Mouse (Mus musculus): ENCODE measurements at regions not wholly inside any gene's neighbourhood (a gene's known extent, or its start where the extent isn't known, plus 50 kb on each side); places are given as distances from the start of the nearest gene placed in this dataset.

DNA sequence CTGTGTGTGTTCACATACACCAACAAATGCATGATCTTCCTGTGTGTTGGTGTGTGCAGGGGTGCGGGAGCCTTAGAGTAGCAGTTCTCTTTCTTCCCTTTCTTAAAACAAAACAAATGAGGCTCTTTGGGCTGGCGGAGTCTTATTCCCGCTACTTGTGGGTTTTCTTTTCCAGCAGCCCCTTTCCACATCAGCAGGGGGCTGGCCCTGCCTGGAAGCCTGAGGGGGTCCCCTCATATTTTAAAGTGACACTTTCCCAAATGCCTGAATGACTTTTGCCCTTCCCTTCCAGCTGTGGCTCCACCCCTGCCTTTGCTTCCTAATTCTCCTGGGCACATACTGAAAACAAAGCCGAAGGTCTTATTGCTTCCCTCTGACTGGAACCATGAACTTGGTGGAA lies 498.3 kb upstream of the Mki67 start:
- Histone ChIP-seq H3K36me3 (no peaks in the 10 kb centered on the region), H3K4me1 (peaks cover 11% of the 10 kb centered on the region), H3K27me3 (ENCODE audit: insufficient read depth, poor library complexity, severe bottlenecking) (peaks cover 52% of the 10 kb centered on the region), H3K4me3 (no peak overlapping the region), H3K9me3 (no peaks in the 10 kb centered on the region), H3K27ac (no peak overlapping the region)
- 73% methylated on average over 4 of the region's 4 CpGs for WGBS
- no peak for DNase-seq (ENCODE audit: low spot score)

- DNase-seq (ENCODE audit: low spot score), result no peak
- Histone ChIP-seq H3K36me3 (no peaks in the 10 kb centered on the region), H3K4me3 (no peak overlapping the region), H3K27me3 (ENCODE audit: insufficient read depth, poor library complexity, severe bottlenecking) (peaks cover 44% of the 10 kb centered on the region), H3K4me1 (peaks cover 4% of the 10 kb centered on the region; the same call in 1 of the 2 replicates), H3K27ac (no peak overlapping the region), H3K9me3 (no peaks in the 10 kb centered on the region)
These were observed 500.6 kb upstream of the Mki67 start for GRCm38 (mm10) chr7:136216734-136217133.

GRCm38 (mm10) chr7:136219564-136220244 lies 503.5 kb upstream of the Mki67 start:
- Histone ChIP-seq H3K27ac (no peak overlapping the region), H3K9me3 (no peaks in the 10 kb centered on the region), H3K4me1 (0 out of 2 replicates have a peak, but pooled peaks cover 4% of the 10 kb centered on the region), H3K36me3 (no peaks in the 10 kb centered on the region), H3K27me3 (ENCODE audit: insufficient read depth, poor library complexity, severe bottlenecking) (peaks cover 41% of the 10 kb centered on the region), H3K4me3 (no peak overlapping the region)
- 59% methylated on average over 14 of the region's 14 CpGs for WGBS
- DNase-seq (ENCODE audit: low spot score), result no peak

- WGBS, result 58% methylated on average over 5 of the region's 5 CpGs
- no peaks in the 10 kb centered on the region for H3K36me3 ChIP-seq
- no peaks in the 10 kb centered on the region for H3K4me1 ChIP-seq
- DNase-seq (ENCODE audit: low spot score), result no peak
- H3K27ac ChIP-seq, result no peak overlapping the region
- no peak overlapping the region for H3K4me3 ChIP-seq
- H3K27me3 ChIP-seq (ENCODE audit: insufficient read depth, poor library complexity, severe bottlenecking), result peaks cover 33% of the 10 kb centered on the region
- H3K9me3 ChIP-seq, result no peaks in the 10 kb centered on the region
These were observed 504.3 kb upstream of the Mki67 start for GRCm38 (mm10) chr7:136220245-136221167.

DNA sequence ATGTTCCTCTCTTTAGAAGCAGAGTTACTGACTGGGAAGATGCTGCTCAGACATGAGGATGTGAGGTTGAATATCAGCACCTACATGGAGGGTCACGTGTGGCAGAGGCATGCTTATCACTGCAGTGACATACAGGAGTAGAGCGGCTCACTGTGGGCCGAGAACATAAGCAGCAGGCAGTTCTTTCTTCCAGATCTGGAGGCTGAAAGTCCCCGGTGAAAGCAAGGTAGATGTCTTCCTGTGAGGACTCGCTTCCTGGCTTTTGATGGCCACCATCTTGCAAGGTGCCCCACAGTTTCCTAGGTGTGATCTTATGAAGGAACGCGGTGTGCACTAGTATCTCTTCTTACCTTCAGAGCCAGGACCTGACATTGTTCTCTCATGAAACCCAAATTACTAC lies 505.5 kb upstream of the Mki67 start:
- Histone ChIP-seq H3K9me3 (no peaks in the 10 kb centered on the region), H3K27ac (no peak overlapping the region), H3K4me3 (no peak overlapping the region), H3K36me3 (no peaks in the 10 kb centered on the region), H3K27me3 (ENCODE audit: insufficient read depth, poor library complexity, severe bottlenecking) (peaks cover 30% of the 10 kb centered on the region), H3K4me1 (no peaks in the 10 kb centered on the region)
- WGBS, result 85% methylated on average over 7 of the region's 7 CpGs
- peak; percentile 61 for DNase-seq (ENCODE audit: low spot score)

DNA sequence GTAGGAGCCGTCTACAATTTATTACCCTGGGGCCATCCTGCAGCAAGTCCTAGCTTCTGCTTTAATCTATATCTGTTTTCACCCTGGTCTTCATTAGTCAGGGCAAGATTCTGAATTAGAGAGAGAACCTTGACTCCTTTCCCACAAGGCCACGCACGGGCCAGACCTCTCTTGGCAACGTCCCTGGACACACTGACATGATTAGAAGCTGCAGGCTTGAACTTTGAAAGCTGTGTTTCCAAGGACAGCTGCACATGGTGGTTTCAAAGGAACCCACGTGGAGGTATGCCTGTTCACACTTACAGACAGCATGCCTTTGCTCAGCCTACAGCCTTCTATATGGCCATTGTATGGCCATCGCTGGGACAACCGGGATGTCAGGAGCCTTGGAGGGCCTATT lies 509.9 kb upstream of the Mki67 start:
- WGBS, result 83% methylated on average over 7 of the region's 7 CpGs
- Histone ChIP-seq H3K4me1 (no peaks in the 10 kb centered on the region), H3K27ac (no peak overlapping the region), H3K4me3 (no peak overlapping the region), H3K9me3 (no peaks in the 10 kb centered on the region), H3K36me3 (no peaks in the 10 kb centered on the region), H3K27me3 (ENCODE audit: insufficient read depth, poor library complexity, severe bottlenecking) (no peaks in the 10 kb centered on the region)
- no peak for DNase-seq (ENCODE audit: low spot score)

DNA sequence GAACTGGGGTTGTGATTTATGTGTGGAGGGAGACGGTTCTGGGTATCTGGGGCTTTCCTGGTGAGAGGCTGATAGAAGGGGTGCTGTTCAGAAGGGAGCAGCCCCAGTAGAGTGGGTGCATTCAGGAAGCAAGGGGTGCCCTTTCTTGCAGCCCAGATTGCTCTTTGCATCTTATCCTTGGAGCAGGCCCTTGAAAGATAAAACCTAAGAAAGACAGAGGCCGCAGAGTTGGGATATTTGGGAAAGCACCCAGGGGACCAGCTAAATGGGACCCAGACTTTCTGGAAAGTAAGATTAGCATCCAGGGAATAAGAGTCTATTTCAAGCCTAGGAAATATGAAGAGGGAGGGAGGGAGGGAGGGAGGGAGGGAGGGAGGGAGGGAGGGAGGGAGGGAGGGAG lies 512.2 kb upstream of the Mki67 start:
- Histone ChIP-seq H3K27me3 (ENCODE audit: insufficient read depth, poor library complexity, severe bottlenecking) (no peaks in the 10 kb centered on the region), H3K36me3 (no peaks in the 10 kb centered on the region), H3K4me1 (no peaks in the 10 kb centered on the region), H3K4me3 (no peak overlapping the region), H3K27ac (no peak overlapping the region), H3K9me3 (no peaks in the 10 kb centered on the region)
- no peak for DNase-seq (ENCODE audit: low spot score)
- WGBS, result 79% methylated on average over 2 of the region's 2 CpGs

DNA sequence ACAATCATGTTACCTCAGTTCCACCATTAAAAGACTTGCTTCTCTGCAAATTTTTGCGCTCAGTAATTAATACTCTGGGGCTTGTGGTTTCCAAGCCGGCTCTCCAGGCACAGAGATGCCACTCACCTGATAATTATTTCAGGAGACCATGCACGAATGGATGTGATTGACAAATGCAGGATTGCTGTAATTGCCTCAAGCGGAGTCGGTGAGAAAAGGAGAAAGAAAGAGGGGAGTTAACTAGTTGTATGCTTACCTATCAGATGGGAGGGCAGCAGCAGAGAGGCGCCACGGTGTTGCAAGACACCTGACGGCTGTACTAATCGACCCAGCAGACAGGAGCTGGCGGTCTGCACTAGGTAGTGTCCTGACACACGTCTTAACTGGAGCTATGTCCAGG lies 513.4 kb upstream of the Mki67 start:
- Histone ChIP-seq H3K9me3 (no peaks in the 10 kb centered on the region), H3K4me1 (no peaks in the 10 kb centered on the region), H3K36me3 (no peaks in the 10 kb centered on the region), H3K27me3 (ENCODE audit: insufficient read depth, poor library complexity, severe bottlenecking) (peaks cover 7% of the 10 kb centered on the region; the same call in 1 of the 2 replicates), H3K27ac (no peak overlapping the region), H3K4me3 (no peak overlapping the region)
- WGBS, result 71% methylated on average over 11 of the region's 11 CpGs
- no peak for DNase-seq (ENCODE audit: low spot score)

- Histone ChIP-seq H3K4me3 (no peak overlapping the region), H3K4me1 (no peaks in the 10 kb centered on the region), H3K27ac (no peak overlapping the region), H3K36me3 (no peaks in the 10 kb centered on the region), H3K9me3 (no peaks in the 10 kb centered on the region), H3K27me3 (ENCODE audit: insufficient read depth, poor library complexity, severe bottlenecking) (peaks cover 7% of the 10 kb centered on the region; the same call in 1 of the 2 replicates)
- DNase-seq (ENCODE audit: low spot score), result no peak
- WGBS, result 62% methylated on average over 4 of the region's 4 CpGs
These were observed 516.0 kb upstream of the Mki67 start for GRCm38 (mm10) chr7:136232177-136232576.

- peaks cover 7% of the 10 kb centered on the region; the same call in 1 of the 2 replicates for H3K27me3 ChIP-seq (ENCODE audit: insufficient read depth, poor library complexity, severe bottlenecking)
- no peaks in the 10 kb centered on the region for H3K4me1 ChIP-seq
- H3K36me3 ChIP-seq, result no peaks in the 10 kb centered on the region
- no peak overlapping the region for H3K27ac ChIP-seq
- H3K9me3 ChIP-seq, result no peaks in the 10 kb centered on the region
- no peak overlapping the region for H3K4me3 ChIP-seq
- peak; percentile 45 for DNase-seq (ENCODE audit: low spot score)
- 73% methylated on average over 2 of the region's 2 CpGs for WGBS
These were observed 519.4 kb upstream of the Mki67 start for GRCm38 (mm10) chr7:136235563-136235962.

DNA sequence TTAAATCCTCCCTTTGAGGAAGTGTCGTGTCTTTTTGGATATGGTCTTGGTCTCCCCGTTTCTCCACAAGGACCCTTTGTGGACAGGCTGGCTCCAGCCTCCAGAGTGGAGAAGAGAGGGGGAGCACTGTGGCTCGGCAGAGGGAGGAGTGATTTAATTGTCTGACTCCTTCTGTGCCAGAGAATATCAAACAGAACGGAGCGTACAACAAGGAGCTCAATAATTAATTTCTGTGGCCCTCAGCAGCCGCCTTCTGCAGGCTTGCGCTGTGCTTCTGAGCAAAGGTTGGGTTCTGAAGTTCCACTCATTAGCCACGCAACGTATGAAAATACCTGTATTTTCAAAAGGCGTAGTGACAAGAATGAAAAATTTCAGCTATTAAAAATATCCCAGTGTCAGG lies 520.2 kb upstream of the Mki67 start:
- 80% methylated on average over 10 of the region's 10 CpGs for WGBS
- H3K4me3 ChIP-seq, result no peak overlapping the region
- no peaks in the 10 kb centered on the region for H3K9me3 ChIP-seq
- DNase-seq (ENCODE audit: low spot score), result no peak
- H3K4me1 ChIP-seq, result no peaks in the 10 kb centered on the region
- H3K36me3 ChIP-seq, result no peaks in the 10 kb centered on the region
- no peak overlapping the region for H3K27ac ChIP-seq
- peaks cover 7% of the 10 kb centered on the region; the same call in 1 of the 2 replicates for H3K27me3 ChIP-seq (ENCODE audit: insufficient read depth, poor library complexity, severe bottlenecking)

DNA sequence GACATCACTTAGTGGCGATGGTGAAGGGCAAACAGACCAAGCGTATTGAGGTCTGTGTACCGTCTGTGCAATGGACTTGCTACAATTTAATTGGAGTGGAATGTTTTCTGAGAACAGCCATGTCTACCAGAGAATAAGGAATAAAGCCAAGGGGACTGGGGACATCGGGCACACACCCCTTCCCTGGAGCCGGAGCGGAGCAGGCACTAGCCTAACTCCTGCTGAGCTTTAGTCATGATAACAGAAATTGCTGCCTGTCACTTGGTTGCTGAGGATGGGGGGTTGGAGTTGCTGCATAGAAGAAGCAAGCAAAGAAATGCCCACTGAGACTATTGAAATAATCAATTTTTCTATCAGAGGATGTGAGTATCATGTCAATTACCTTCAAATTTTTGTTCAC lies 549.5 kb upstream of the Mki67 start:
- WGBS, result 44% methylated on average over 6 of the region's 6 CpGs
- H3K27me3 ChIP-seq (ENCODE audit: insufficient read depth, poor library complexity, severe bottlenecking), result peaks cover 12% of the 10 kb centered on the region
- H3K36me3 ChIP-seq, result no peaks in the 10 kb centered on the region
- no peak overlapping the region for H3K27ac ChIP-seq
- H3K9me3 ChIP-seq, result no peaks in the 10 kb centered on the region
- H3K4me3 ChIP-seq, result no peak overlapping the region
- no peaks in the 10 kb centered on the region for H3K4me1 ChIP-seq
- no peak for DNase-seq (ENCODE audit: low spot score)

DNA sequence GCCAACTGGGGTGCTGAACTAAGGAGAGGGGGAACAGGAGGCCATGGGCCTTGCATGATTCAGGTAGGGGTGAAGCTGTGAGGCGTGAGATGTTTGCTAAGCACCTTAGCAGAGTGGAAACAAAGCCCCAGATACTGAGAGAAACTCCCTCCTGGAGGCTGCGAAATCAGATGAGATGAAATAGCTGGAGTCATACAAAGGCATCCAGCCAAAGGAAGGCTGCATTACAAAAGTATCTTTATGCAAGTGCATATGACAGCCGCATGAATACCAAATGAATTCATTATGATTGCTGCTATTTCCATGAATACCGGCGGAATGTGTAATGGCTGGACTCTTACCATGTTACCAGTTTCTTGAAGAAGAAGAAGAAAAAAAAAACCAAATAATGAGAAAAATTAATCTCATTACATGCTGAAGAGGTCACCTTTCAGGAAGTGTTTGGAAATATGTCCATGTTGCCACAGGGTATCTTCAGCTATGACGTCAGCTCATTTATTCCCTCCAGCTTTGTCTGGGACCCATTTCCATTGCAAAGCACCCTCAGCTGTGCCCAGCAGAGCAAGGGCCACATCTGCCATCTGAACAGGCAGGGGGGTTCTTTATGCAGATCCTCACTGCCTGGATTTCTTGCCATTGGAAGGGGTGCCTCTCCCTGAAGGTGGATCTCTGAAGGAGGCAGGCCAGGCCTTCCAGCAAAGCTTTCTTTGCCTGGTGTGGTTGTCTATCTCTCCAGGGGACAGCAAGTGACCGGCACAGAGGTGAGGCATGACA lies 551.7 kb upstream of the Mki67 start:
- Histone ChIP-seq H3K4me1 (no peaks in the 10 kb centered on the region), H3K27ac (no peak overlapping the region), H3K4me3 (no peak overlapping the region), H3K27me3 (ENCODE audit: insufficient read depth, poor library complexity, severe bottlenecking) (peaks cover 12% of the 10 kb centered on the region), H3K9me3 (no peaks in the 10 kb centered on the region), H3K36me3 (no peaks in the 10 kb centered on the region)
- WGBS, result 76% methylated on average over 7 of the region's 7 CpGs
- no peak for DNase-seq (ENCODE audit: low spot score)

Data from heart, embryonic 10.5 days (tissue).